Mouse (Mus musculus) megakaryocyte-erythroid progenitor cell, adult 5 weeks (primary cell): Measurements from ENCODE around the gene Vmn1r222. TPM values are rescaled to one million over a fixed set of nuclear protein-coding genes. Genes with fewer than 3 reads are reported as not detected.

ENCODE experiments used
- polyA plus RNA-seq: library from polyadenylated mRNA; stranded (reverse); fragments of >175 nt; gene quantifications from 2 replicates; pipeline ENCODE4 v1.2.3, GENCODE M21; 2012

Gene Vmn1r222
- not detected in 2 replicates for polyA plus RNA-seq

DNA sequence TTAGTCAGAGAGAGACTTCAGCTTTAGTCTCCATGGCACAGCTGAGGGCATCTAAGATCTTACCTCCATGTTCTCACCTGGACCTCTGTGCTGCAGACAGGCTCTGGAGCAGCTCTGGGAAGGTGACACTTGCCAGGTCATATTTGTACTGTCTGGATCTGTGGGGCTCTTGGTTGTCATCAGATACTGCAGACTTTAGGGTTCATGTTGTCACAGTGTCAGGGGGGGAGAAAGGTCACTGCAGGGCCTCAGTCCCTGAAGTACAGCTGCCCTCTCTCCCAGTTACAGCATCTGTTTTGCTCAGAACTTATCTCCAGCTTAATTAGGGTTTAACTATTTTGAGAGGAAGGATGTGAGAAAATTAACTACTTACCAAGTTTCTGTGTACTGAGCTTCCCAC is at the start of gene Vmn1r222:
TSS of gene Vmn1r222 (minus strand) at position 101 of the 400 bp plus-strand sequence.

GRCm38 (mm10) chr13:23246834-23247233 is 11.1 kb upstream of the Vmn1r222 start, which contains the start of gene Vmn1r223:
Gene Vmn1r223 (plus strand): TSS chr13:23247134.

GRCm38 (mm10) chr13:23213827-23214226 is 21.9 kb downstream of the Vmn1r222 start, which contains the start of gene Vmn1r221:
Gene Vmn1r221 (plus strand): TSS chr13:23214127.

GRCm38 (mm10) chr13:23187875-23188274 is 47.9 kb downstream of the Vmn1r222 start, which contains the start of gene Vmn1r220:
Gene Vmn1r220 (minus strand): TSS chr13:23187975.

Other genes with a start within 250 kb of the Vmn1r222 start
- gene Vmn1r213, start 228.3 kb downstream of the Vmn1r222 start, polyA plus RNA-seq, result not detected in 2 replicates
- not detected in 2 replicates for gene Vmn1r214, start 205.5 kb downstream of the Vmn1r222 start, polyA plus RNA-seq
- gene Vmn1r215, start 167.9 kb downstream of the Vmn1r222 start, polyA plus RNA-seq, result 0.09 TPM in 1 of 2 replicates, not detected in the other
- gene Vmn1r217, start 117.7 kb downstream of the Vmn1r222 start, polyA plus RNA-seq, result not detected in 2 replicates
- not detected in 2 replicates for gene Vmn1r218, start 102.8 kb downstream of the Vmn1r222 start, polyA plus RNA-seq
- gene Vmn1r219, start 76.6 kb downstream of the Vmn1r222 start, polyA plus RNA-seq, result 0.01 TPM in 1 of 2 replicates, not detected in the other
- gene Vmn1r220, start 48.0 kb downstream of the Vmn1r222 start, polyA plus RNA-seq, result not detected in 2 replicates
- not detected in 2 replicates for gene Vmn1r221, start 21.8 kb downstream of the Vmn1r222 start, polyA plus RNA-seq
- not detected in 2 replicates for gene Vmn1r223, start 11.2 kb upstream of the Vmn1r222 start, polyA plus RNA-seq
- gene Zfp322a, start 133.3 kb upstream of the Vmn1r222 start, polyA plus RNA-seq, result 0.45 and 1.00 TPM in 2 replicates
- 10.5 and 13.8 TPM in 2 replicates for gene Abt1, start 187.9 kb upstream of the Vmn1r222 start, polyA plus RNA-seq
- not detected in 2 replicates for gene Btn1a1, start 230.0 kb upstream of the Vmn1r222 start, polyA plus RNA-seq